Mouse (Mus musculus) liver, embryonic 14 days (tissue): ENCODE data around the gene Esp24. TPM values are rescaled to one million over a fixed set of nuclear protein-coding genes. Genes with fewer than 3 reads are reported as not detected.

Experiments
- polyA plus RNA-seq: library from polyadenylated mRNA; depleted of rRNA; stranded (reverse); fragments of >200 nt; gene quantifications from 2 replicates; pipeline ENCODE4 v1.2.3, GENCODE M21; 2012; rRNA removed

Gene Esp24
- polyA plus RNA-seq = not detected in 2 replicates

DNA sequence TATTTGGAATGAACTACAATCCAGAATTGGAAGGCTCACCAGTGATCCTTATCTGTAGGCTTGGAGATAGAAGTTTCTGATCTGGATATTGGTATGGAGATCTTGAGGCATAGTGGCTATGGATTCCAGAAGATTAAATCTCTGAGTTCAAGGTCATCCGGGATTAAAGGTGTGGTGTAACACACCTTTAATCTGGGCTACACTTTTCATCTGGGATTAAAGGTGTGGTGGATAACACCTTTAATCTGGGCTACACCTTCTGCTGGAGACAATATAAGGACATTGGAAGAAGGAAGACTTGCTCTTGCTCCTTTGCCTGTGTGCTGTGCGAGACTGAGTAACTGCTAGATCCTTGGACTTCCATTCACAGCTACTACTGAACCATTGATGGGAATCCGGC, at the start of gene Esp24:
TSS of gene Esp24 (plus strand) at position 301 of the 400 bp plus-strand sequence.

DNA sequence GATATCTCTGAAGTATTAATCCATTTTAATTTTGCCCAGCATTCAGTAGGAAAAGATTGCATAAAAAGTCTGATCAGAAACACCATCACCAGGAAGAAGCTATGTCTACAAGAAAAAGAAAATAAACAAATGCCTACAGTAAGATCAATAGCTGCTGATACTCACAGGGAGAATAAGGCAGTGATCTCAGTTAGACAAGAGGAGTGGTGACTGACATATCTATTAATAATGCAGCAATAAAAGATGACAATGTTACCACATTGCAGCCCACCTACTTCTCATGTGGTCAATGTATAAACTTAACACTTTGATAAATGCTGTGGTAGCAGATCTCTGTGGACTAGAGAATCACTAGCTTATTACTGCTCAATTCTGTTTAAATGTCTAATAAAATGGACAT, 6.7 kb downstream of the Esp24 start, which contains the start of gene Gm21903:
TSS of gene Gm21903 (minus strand) at position 101 of the 400 bp plus-strand sequence.

GRCm38 (mm10) chr17:39076937-39077336, 40.4 kb downstream of the Esp24 start, which contains the start of gene Esp23:
Gene Esp23, minus strand, starts transcription at chr17:39077037.

Other genes starting within 250 kb of the Esp24 start
- not detected in 2 replicates for gene Gm21903, start 6.6 kb downstream of the Esp24 start, polyA plus RNA-seq
- gene Esp23, start 40.3 kb downstream of the Esp24 start, polyA plus RNA-seq = not detected in 2 replicates
- gene Esp22, start 58.6 kb downstream of the Esp24 start, polyA plus RNA-seq = not detected in 2 replicates